Mouse (Mus musculus): ENCODE results near the gene Efhd2. TPM values are rescaled to one million over a fixed set of nuclear protein-coding genes. Genes with fewer than 3 reads are reported as not detected.

Gene Efhd2
- 97.6 TPM for polyA plus RNA-seq (2017; shearing (Covaris generic))

GRCm38 (mm10) chr4:141874601-141875460, at the start of gene Efhd2:
Efhd2 (minus strand) TSS chr4:141874920.

GRCm38 (mm10) chr4:141845999-141846398, 28.7 kb downstream of the Efhd2 start, which contains the start of gene Ctrc:
Ctrc (minus strand) TSS chr4:141846359.

GRCm38 (mm10) chr4:141826060-141826459, 48.7 kb downstream of the Efhd2 start, which contains the start of gene Cela2a:
Cela2a (minus strand) TSS chr4:141826160.

Other genes starting within 250 kb of the Efhd2 start
- 9.1 TPM for gene Plekhm2, start 210.0 kb downstream of the Efhd2 start, polyA plus RNA-seq (2017; shearing (Covaris generic))
- gene Rsc1a1, start 189.3 kb downstream of the Efhd2 start, polyA plus RNA-seq (2017; shearing (Covaris generic)) = not detected
- 37.7 TPM for gene Ddi2, start 151.5 kb downstream of the Efhd2 start, polyA plus RNA-seq (2017; shearing (Covaris generic))
- gene Agmat, start 128.2 kb downstream of the Efhd2 start, polyA plus RNA-seq (2017; shearing (Covaris generic)) = not detected
- 3.5 TPM for gene Dnajc16, start 84.0 kb downstream of the Efhd2 start, polyA plus RNA-seq (2017; shearing (Covaris generic))
- gene Casp9, start 81.3 kb downstream of the Efhd2 start, polyA plus RNA-seq (2017; shearing (Covaris generic)) = 5.4 TPM
- not detected for gene Cela2a, start 48.8 kb downstream of the Efhd2 start, polyA plus RNA-seq (2017; shearing (Covaris generic))
- gene Ctrc, start 28.6 kb downstream of the Efhd2 start, polyA plus RNA-seq (2017; shearing (Covaris generic)) = not detected
- not detected for gene Fhad1, start 140.2 kb upstream of the Efhd2 start, polyA plus RNA-seq (2017; shearing (Covaris generic))
- gene Tmem51, start 209.4 kb upstream of the Efhd2 start, polyA plus RNA-seq (2017; shearing (Covaris generic)) = 0.86 TPM

Data from effector memory CD4-positive, alpha-beta T cell, adult 5 months (primary cell).